ENCODE assay signal across 21 mouse cellular contexts in the genomic region with DNA sequence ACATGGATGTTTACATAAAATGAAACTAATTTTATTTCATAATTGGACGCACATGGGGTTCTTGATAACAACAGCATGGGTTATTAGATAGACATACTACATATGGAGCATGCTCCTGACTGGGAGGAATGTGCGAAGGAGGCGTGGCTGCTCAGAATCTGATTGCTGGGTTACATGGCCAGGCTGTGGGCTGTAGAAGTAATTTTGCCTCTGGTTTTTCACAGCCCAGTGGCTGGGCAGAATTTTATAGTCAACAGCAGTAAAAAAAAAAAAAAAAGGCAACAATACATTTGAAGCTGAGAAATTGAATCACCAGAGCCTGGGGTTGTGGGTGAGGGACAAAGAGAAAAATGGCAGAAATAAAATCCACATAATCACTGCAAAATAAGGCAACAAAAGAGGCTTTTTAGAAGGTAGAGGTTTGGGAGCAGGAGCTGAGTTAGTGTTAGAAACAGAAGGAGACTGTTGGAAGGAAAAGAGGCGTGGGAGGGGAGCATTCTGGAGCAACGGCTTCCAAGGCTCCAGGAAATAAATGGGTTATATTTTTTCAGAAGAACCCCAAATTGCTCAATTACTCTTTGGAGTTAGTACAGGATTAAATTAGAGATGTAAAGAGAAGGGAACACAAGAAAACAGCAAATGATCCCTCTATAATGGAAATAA.
DNase-seq lines count a peak whose midpoint lies in the region; ATAC-seq and TF ChIP-seq lines count a peak whose summit lies in the region.
"Had no signal": no experiment of that assay in that cellular context is flagged by ENCODE, and none has a peak within 500 bp of the region (broad histone marks: within the 10 kb centered on the region; RNA-seq: fewer than 3 reads in every experiment).

No protein-coding gene starts in this region.

- no peak overlapping the region for H3K4me3 ChIP-seq in kidney, postnatal 0 days (replicated peaks; ENCODE audit: low read depth, low read length)
- H3K4me3 ChIP-seq: embryonic facial prominence, embryonic 15.5 days; forebrain, embryonic 13.5 days; limb, embryonic 13.5 days; midbrain, embryonic 12.5 days; myocyte had no signal

- H3K4me1 ChIP-seq in kidney, postnatal 0 days (replicated peaks; ENCODE audit: insufficient read depth, low read length), result no peaks in the 10 kb centered on the region
- H3K4me1 ChIP-seq: embryonic facial prominence, embryonic 15.5 days; forebrain, embryonic 13.5 days; midbrain, embryonic 12.5 days had no signal

- no peaks in the 10 kb centered on the region for H3K9me3 ChIP-seq in kidney, postnatal 0 days (replicated peaks; ENCODE audit: low read length)
- H3K9me3 ChIP-seq: embryonic facial prominence, embryonic 15.5 days; forebrain, embryonic 13.5 days; limb, embryonic 13.5 days; midbrain, embryonic 12.5 days had no signal

- WGBS in kidney, postnatal 0 days, result 49% methylated on average over 5 of the region's 5 CpGs

- H3K4me2 ChIP-seq in kidney, postnatal 0 days (ENCODE audit: low read length), result no peak overlapping the region
- H3K4me2 ChIP-seq: embryonic facial prominence, embryonic 15.5 days; forebrain, embryonic 13.5 days; hindbrain, embryonic 14.5 days; limb, embryonic 13.5 days; midbrain, embryonic 12.5 days had no signal

- no peaks in the 10 kb centered on the region for H3K36me3 ChIP-seq in kidney, postnatal 0 days (ENCODE audit: insufficient read depth, low read length)
- H3K36me3 ChIP-seq: embryonic facial prominence, embryonic 15.5 days; limb, embryonic 13.5 days; midbrain, embryonic 12.5 days had no signal

- peak; percentile 37 for DNase-seq in kidney, postnatal 0 days (ENCODE audit: low spot score)
- no peak for DNase-seq in kidney, adult 9 months
- DNase-seq in Muller cell, postnatal 12 days (ENCODE audit: inconsistent ontology term), result peak; percentile 56
- peak; percentile 16 for DNase-seq in forelimb bud, embryonic 11.5 days (ENCODE audit: low read depth, low spot score)
- DNase-seq in left cerebral cortex, postnatal 25 days (ENCODE audit: low spot score in 2 of 2), result peak; percentile 9 to 64
- no peak for DNase-seq in spleen, adult 18-20 months
- no peak for DNase-seq in testis, postnatal 10 days (ENCODE audit: low spot score)
- no peak for DNase-seq in retina, postnatal 1 day
- DNase-seq: B cell, adult 2 months; cerebellum, adult 11-12 months; gastrocnemius, postnatal 14 days; kidney, postnatal 25 days; liver, postnatal 0 days; lung, postnatal 36 days had no signal

- no peak for TF ChIP-seq CTCF in kidney, postnatal 0 days (IDR thresholded peaks at IDR 0.05; ENCODE audit: low read depth)

- intact Hi-C loops in left cerebral cortex, postnatal 25 days (cut with DNase I), result no loop called here

- H3K27me3 ChIP-seq in kidney, postnatal 0 days (ENCODE audit: insufficient read depth, low read length), result no peaks in the 10 kb centered on the region
- H3K27me3 ChIP-seq: embryonic facial prominence, embryonic 15.5 days; forebrain, embryonic 13.5 days; limb, embryonic 13.5 days; midbrain, embryonic 12.5 days had no signal

- H3K9ac ChIP-seq in kidney, postnatal 0 days (ENCODE audit: low read depth, low read length), result no peak overlapping the region
- H3K9ac ChIP-seq: embryonic facial prominence, embryonic 15.5 days; forebrain, embryonic 13.5 days; hindbrain, embryonic 14.5 days; limb, embryonic 13.5 days; liver, postnatal 0 days; midbrain, embryonic 12.5 days had no signal

- peak; percentile 46; the same call in 1 of the 2 replicates for ATAC-seq in kidney, postnatal 0 days (replicated peaks; ENCODE audit: low FRiP score, low read depth)
- ATAC-seq: intestine, postnatal 0 days; liver, postnatal 0 days had no signal

- no peak overlapping the region for H3K27ac ChIP-seq in kidney, postnatal 0 days
- H3K27ac ChIP-seq: embryonic facial prominence, embryonic 15.5 days; forebrain, embryonic 13.5 days; hindbrain, embryonic 14.5 days; limb, embryonic 13.5 days; midbrain, embryonic 12.5 days had no signal

Comparison
In these comparisons a context has a peak if more than half of its experiments do, and no peak if none do; other contexts are left out.
1. DNase-seq: peak in kidney, postnatal 0 days (single experiment), Muller cell, postnatal 12 days (single experiment), forelimb bud, embryonic 11.5 days (single experiment) and left cerebral cortex, postnatal 25 days (2 of 2); none in kidney, adult 9 months (single experiment), spleen, adult 18-20 months (0 of 2), testis, postnatal 10 days (single experiment) and retina, postnatal 1 day (single experiment).